ENCODE assay signal across 8 mouse cellular contexts in the genomic region with DNA sequence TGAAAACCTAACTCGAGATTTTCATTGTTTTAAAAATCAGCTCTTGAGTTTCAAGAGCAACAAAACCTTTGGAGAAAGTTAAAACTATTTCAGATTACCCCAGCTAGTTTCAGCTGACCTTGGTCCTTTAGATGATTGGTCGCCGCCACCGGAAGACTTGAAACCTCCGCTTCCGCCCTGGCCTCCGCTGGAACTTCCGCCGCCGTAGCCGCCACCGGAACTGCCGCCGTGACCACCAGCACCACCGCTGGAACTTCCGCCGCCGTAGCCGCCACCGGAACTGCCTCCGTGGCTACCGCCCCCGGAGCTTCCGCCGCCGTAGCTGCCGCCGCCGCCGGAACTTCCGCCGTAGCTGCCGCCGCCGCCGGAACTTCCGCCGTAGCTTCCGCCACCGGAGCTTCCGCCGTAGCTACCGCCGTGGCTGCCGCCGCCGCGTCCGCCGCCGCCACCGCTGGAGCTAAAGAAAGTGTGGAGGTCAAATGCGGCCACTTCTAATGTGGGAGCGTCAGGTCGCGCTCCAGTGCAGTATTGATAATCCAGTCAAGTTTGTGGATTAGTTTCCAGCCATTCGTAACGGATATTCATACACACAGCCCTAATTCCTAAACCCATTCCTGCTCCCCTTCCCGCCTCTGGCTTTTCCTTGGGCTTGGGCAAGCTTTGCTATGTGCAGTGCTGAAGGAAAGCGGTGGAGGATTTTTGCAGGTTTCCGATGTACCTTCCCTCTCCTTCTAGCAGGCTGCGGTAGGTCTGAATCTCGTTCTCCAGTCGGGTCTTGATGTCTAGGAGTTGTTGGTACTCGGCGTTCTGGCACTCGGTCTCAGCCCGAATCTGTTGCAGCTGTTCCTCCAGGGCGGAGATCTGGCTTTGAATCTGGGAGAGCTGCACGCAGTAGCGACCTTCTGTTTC. TPM values are rescaled to one million over a fixed set of nuclear protein-coding genes. Genes with fewer than 3 reads are reported as not detected.
DNase-seq lines count a peak whose midpoint lies in the region; ATAC-seq lines count a peak whose summit lies in the region.

No protein-coding gene starts in this region.

- H3K9me3 ChIP-seq in megakaryocyte, embryonic 14.5 days = peaks cover 10% of the 10 kb centered on the region

- DNase-seq in gastrocnemius, postnatal 10 days = peak; percentile 90
- peak; percentile 81 to 89 for DNase-seq in left cerebral cortex, adult 9 months (ENCODE audit: low spot score in 2 of 2)
- DNase-seq in right cerebral cortex, adult 2 months (ENCODE audit: low spot score in 2 of 2) = peak; percentile 87 to 88
- DNase-seq in urinary bladder, postnatal 10 days (ENCODE audit: low spot score) = peak; percentile 61

- no peaks in the 10 kb centered on the region for H3K36me3 ChIP-seq in megakaryocyte, embryonic 14.5 days (replicated peaks; ENCODE audit: low read length)

- peak overlapping the region; percentile 91 for H3K4me3 ChIP-seq in megakaryocyte, embryonic 14.5 days (replicated peaks)

- peaks cover 19% of the 10 kb centered on the region for H3K27me3 ChIP-seq in megakaryocyte, embryonic 14.5 days (replicated peaks)

- peak; percentile 65 for ATAC-seq in activated CD4-positive, CD25-positive, alpha-beta regulatory T cell, adult 4 months
- ATAC-seq in common myeloid progenitor, adult 5-6 weeks (replicated peaks; ENCODE audit: low read depth, poor library complexity, severe bottlenecking) = peak; percentile 95
- peak; percentile 56 for ATAC-seq in inflammation-experienced regulatory T-cells, adult 6 months

- peaks cover 7% of the 10 kb centered on the region; the same call in 1 of the 2 replicates for H3K4me1 ChIP-seq in megakaryocyte, embryonic 14.5 days

RNA-seq across cellular contexts. Expression of a gene that starts 3.1 kb away (rescaled TPM):
- polyA plus RNA-seq in activated CD4-positive, CD25-positive, alpha-beta regulatory T cell, adult 4 months (2017; shearing (Covaris generic)) = 1 to 10 TPM; 3.6 to 4.2 TPM
- 0.50 TPM in 1 of 2 replicates, not detected in the other for total RNA-seq in common myeloid progenitor, adult 5-6 weeks (2017)
- total RNA-seq in gastrocnemius, postnatal 10 days (2021) = 1 to 10 TPM; 5.6 to 6.6 TPM
- 10 to 100 TPM in 1 of 3 experiments, 1 to 10 TPM in 2; 4.5 to 13.5 (median 7.3) TPM for polyA plus RNA-seq in inflammation-experienced regulatory T-cells, adult 6 months (2017; shearing (Covaris generic))
- 6.6 TPM in 1 of 2 replicates, not detected in the other for polyA plus RNA-seq in megakaryocyte, embryonic 14.5 days (2012; ENCODE audit: insufficient read depth, low replicate concordance)

RNA-seq across cellular contexts. Expression of a gene that starts 11.4 kb away (rescaled TPM):
- polyA plus RNA-seq in activated CD4-positive, CD25-positive, alpha-beta regulatory T cell, adult 4 months (2017; shearing (Covaris generic)) = not detected
- total RNA-seq in common myeloid progenitor, adult 5-6 weeks (2017) = not detected in 2 replicates
- total RNA-seq in gastrocnemius, postnatal 10 days (2021) = under 1 TPM in 1 of 2 experiments, not detected in 1; 0.16 TPM
- not detected for polyA plus RNA-seq in inflammation-experienced regulatory T-cells, adult 6 months (2017; shearing (Covaris generic))
- polyA plus RNA-seq in megakaryocyte, embryonic 14.5 days (2012; ENCODE audit: insufficient read depth, low replicate concordance) = not detected in 2 replicates

RNA-seq across cellular contexts. Expression of a gene that starts 35.2 kb away (rescaled TPM):
- polyA plus RNA-seq in activated CD4-positive, CD25-positive, alpha-beta regulatory T cell, adult 4 months (2017; shearing (Covaris generic)) = under 1 TPM in 1 of 2 experiments, not detected in 1; 0.21 TPM
- not detected in 2 replicates for total RNA-seq in common myeloid progenitor, adult 5-6 weeks (2017)
- total RNA-seq in gastrocnemius, postnatal 10 days (2021) = not detected
- polyA plus RNA-seq in inflammation-experienced regulatory T-cells, adult 6 months (2017; shearing (Covaris generic)) = not detected
- not detected in 2 replicates for polyA plus RNA-seq in megakaryocyte, embryonic 14.5 days (2012; ENCODE audit: insufficient read depth, low replicate concordance)

RNA-seq across cellular contexts. Expression of a gene that starts 36.0 kb away (rescaled TPM):
- not detected for polyA plus RNA-seq in activated CD4-positive, CD25-positive, alpha-beta regulatory T cell, adult 4 months (2017; shearing (Covaris generic))
- not detected in 2 replicates for total RNA-seq in common myeloid progenitor, adult 5-6 weeks (2017)
- not detected for total RNA-seq in gastrocnemius, postnatal 10 days (2021)
- not detected for polyA plus RNA-seq in inflammation-experienced regulatory T-cells, adult 6 months (2017; shearing (Covaris generic))
- not detected in 2 replicates for polyA plus RNA-seq in megakaryocyte, embryonic 14.5 days (2012; ENCODE audit: insufficient read depth, low replicate concordance)

RNA-seq across cellular contexts. Expression of a gene that starts 48.3 kb away (rescaled TPM):
- not detected for polyA plus RNA-seq in activated CD4-positive, CD25-positive, alpha-beta regulatory T cell, adult 4 months (2017; shearing (Covaris generic))
- not detected in 2 replicates for total RNA-seq in common myeloid progenitor, adult 5-6 weeks (2017)
- not detected for total RNA-seq in gastrocnemius, postnatal 10 days (2021)
- not detected for polyA plus RNA-seq in inflammation-experienced regulatory T-cells, adult 6 months (2017; shearing (Covaris generic))
- not detected in 2 replicates for polyA plus RNA-seq in megakaryocyte, embryonic 14.5 days (2012; ENCODE audit: insufficient read depth, low replicate concordance)

Comparison
In these comparisons a context has a peak if more than half of its experiments do, and no peak if none do; other contexts are left out.
1. Peak in every context shown above with its lines: DNase-seq, ATAC-seq and H3K4me3 ChIP-seq.